Mouse (Mus musculus): Measurements from ENCODE around the gene Serpinb6b.
"Not testable (repeated sequence)": the region's sequence is repeated elsewhere in the genome, so short reads cannot be mapped to it uniquely, and the experiment has no call there.

The Serpinb6b gene

DNA sequence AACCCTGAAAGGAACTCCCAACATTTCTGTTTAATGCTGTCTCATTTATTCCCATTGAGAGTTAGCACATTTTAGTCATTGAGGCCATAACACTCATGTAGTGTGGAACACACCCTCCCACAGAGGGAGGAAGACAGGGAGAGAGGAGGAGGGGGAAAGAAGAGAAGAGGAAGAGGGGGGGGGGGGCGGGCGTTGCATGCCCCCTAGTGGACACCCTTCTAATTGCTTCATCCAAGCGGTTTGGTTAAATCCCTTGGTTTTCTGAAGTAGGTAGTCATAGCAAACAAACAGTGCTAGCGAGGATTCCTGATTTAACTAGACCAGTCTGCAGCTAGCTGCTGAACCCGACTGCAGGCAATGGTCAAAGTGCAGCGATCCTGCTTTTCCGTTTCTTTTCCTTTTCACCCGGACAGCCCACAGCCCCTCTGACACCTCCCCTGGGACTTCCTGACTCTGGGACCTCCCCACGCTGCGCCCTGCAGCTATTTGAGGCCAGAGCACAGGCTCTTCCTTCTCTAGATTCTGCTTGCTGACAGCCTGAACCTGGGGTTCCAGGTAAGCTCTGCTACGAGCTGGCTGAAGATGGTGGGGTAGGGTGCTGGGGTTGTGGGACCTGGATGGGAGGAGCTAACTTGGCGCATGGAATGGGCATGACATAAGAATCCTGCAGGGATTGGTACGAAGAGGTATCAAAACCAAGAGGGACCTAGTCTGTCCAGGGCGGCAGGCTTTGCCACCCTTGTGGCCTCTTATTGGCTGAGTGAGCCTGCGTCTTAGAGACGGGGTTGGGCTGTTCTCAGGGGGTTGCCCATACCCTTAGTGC is at the start of gene Serpinb6b:
Gene Serpinb6b, plus strand, starts transcription at position 221 of the 823 bp plus-strand sequence.
- peak; percentile 52 to 53 for DNase-seq

GRCm38 (mm10) chr13:32922622-32923021 is 42.4 kb upstream of the Serpinb6b start:
- no peak for DNase-seq

GRCm38 (mm10) chr13:32924578-32925360 is 40.2 kb upstream of the Serpinb6b start:
- DNase-seq = no peak

GRCm38 (mm10) chr13:32926661-32927060 is 38.3 kb upstream of the Serpinb6b start:
- DNase-seq = no peak

GRCm38 (mm10) chr13:32927241-32927640 is 37.8 kb upstream of the Serpinb6b start:
- no peak for DNase-seq

DNA sequence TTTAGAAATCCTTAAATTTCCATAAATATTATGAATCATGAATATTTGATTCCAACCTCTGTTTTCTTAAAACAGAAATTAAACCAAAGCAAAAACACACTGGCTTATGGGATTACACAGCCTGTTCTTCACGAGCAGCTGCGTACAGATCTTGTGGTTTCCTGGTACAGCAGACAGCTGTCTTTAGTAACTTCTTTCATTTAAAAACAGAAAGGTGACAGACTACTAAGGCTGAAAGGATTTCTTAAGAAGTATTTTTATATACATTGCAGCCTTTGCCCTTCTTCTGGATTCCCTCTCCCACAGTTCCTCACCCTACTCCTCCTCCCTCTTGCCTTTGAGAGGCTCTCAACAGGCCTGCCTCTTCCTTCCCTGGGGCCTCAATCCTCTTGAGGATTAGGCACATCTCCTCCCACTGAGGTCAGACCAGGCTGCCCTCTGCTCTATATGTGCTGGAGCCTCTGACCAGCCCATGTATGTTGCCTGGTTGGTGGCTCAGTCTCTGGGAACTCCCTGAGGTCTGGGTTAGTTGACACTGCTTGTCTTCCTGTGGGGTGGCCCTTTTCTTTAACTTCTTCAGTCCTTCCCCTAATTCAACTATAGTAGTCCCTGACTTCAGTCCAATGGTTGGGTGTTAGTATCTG is 35.8 kb upstream of the Serpinb6b start:
- DNase-seq = no peak

DNA sequence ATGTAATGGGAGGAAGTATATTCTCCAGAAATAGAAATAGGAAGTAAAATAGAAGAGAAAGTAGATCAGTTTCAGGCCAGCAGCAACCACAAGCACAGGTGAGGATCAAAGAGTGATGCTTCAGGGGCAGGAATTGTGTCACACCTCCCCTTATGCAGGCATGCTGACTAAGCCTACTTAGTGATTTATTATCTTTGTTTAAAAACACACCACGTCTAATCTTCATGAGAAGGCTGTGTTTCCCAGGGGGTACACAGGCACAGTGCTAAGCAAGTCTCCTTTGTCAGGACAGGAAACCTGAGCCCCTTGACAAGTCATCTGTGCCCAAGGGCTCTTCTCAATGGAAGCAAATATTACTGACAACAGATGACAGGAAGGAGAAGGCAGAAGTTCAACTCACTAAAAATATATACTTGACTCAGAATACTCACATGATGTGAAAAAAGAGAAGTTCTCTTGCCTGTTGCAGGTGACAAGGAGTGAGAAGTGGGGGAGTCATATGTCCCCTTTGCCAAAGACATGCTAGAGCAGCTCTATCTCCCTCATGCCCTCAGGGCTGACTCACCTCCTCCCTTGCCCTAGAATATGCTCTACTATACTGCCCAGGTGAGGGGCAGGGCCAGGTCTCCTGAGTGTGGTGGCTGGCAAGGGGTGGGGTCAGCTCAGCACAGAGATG is 30.2 kb upstream of the Serpinb6b start:
- no peak for DNase-seq

DNA sequence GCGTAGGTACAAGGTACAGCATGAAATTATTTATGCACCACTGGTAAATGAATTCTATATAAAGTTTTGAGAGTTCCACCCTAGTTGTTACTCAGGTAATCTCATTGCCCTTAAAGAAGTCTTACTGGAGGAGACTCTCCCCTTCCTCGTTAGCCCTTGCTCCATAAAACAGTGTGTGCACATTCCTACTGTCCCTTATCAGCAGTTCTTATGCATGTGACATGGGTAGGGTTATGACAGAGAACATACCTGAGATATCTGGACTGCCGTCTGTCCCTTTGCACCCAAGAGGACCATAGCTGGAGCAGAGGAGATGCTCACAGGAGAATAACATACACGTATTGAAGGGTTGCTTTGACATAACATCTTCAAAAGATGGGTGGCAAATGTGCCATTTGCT is 26.7 kb upstream of the Serpinb6b start:
- not testable (repeated sequence) for DNase-seq

DNA sequence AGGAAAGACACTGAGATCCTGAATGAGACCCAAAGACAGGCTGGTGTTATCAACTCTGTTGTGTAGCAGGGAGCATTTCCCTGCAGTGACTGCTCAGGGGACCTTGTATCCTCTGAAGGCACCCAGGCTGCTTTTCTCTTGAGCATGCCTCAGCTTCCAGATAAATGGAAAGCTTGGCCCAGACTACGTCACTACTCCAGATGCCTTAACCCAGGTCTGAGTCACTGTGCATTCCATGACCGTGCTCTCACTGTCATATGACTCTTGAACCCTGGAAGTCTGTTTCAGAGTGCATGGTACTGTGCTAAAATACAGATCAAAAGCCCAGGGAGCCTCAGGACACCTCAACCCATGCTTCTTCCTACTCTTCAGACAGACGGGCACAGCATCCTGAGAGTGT is 25.8 kb upstream of the Serpinb6b start:
- DNase-seq = not testable (repeated sequence)

DNA sequence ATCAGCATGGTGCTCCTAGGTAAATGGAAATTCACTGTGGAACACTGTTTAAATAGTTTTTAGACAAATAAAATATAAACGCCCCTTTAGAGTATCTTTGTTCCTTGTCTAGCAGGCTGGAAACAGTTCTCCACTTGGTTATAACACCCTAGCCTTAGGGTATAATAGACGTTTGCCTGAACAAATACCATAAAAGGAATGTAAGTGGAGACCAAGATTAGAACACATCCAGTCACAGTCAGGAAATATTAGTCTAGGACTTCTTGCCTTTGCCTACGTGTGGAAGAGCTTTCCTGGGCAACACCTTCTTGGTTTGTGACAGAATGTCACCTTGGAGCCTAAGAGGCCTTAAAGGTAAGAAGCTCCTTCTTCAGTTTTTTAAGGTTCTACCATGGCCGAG is 8.5 kb upstream of the Serpinb6b start:
- no peak for DNase-seq

DNA sequence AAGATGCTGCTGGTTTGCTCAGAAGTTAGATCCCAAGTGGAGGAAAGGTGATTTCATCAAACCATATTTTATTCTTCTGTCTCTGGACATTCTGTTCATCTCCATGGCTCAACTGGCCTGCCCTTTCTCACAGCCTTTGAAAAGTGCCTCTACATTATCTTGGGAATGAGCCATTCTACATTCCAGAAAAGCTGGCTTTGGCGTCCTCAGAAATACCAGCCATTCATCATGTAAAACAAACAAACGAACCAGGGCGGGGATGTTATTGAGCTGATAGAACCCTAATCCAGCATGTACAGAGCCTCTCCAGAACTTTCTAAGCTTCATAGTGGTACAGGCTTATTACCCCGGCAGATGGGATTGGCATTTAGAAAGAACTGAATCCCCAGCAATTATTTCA is 7.1 kb upstream of the Serpinb6b start:
- no peak for DNase-seq

DNA sequence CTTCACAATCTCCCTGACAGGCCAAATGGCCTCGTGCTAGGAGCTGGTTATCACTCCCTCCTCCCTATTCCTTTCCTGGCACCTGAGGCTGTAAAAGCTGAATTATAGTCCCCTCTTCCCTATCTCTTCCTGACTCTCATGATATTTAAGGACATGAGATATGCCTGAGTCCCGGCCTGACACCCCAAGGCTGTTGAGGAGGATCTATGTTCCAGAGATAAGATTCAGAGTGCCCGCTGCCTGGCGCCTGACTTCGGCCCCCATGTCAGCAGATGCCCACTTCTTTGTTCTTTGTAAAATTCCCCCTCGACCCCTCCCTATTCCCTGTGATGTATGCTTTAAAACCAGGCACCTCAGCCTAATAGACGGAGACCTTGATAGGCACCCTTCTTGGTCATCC is 6.5 kb upstream of the Serpinb6b start:
- not testable (repeated sequence) for DNase-seq

- no peak for DNase-seq
Measured at GRCm38 (mm10) chr13:32963990-32964753, 837 bp upstream of the Serpinb6b start.

DNA sequence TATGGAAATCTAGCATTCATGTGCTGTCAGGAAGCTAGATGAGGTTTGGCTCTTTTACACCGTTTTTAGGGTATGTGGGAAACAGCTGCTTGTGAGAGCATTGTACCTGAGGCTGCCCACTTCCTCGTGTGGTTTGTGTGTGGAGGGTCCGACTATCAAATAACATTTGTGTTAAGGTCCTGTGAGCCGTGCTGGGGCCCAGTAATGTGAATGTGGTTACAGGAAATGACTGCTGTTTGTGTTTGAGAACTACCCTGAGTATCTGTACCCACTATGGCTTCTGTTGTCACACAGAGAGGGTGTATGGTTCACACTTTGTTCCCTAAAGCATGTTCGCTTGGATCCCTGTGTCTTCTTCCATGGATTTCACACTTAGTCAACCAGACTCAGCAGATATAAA is 1.1 kb downstream of the Serpinb6b start:
- peak in 1 of 2 experiments; percentile 25 for DNase-seq

- no peak for DNase-seq
Measured at GRCm38 (mm10) chr13:32967233-32967632, 2.2 kb downstream of the Serpinb6b start.

GRCm38 (mm10) chr13:32968353-32968984 is 3.5 kb downstream of the Serpinb6b start:
- no peak for DNase-seq

DNA sequence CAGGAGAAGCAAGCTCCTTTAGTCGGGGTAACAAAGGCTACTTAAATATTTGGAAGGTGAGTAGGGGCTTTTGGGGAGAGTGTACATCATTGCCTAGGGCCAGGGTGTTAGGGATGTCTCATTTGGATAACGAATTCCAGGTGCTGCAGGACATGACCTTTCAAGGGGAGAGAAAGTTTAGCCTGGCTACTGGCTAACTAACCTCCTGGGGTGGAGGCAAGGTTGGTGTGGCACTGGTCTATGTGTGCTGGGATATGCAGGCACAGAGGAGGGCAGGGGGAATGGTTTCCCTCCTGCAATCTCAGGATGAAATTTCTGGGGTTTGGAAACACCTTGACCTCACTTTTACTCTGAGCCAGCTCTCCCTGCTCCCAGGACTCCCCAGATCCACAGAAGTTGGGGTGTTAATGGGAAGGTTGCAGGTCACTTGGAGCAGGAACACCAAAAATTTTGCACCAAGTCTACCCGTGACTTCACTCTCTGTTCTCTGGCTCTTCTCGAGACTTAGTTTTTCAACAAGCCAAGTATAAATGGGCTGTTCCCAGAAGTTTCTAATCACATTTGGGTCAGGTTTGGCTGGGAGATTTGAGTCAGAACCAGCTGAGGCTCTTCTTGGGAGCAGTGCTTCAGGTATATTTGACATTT is 4.1 kb downstream of the Serpinb6b start:
- DNase-seq = no peak

GRCm38 (mm10) chr13:32969641-32970040 is 4.6 kb downstream of the Serpinb6b start:
- no peak for DNase-seq

GRCm38 (mm10) chr13:32970776-32971175 is 5.8 kb downstream of the Serpinb6b start:
- no peak for DNase-seq

GRCm38 (mm10) chr13:32974268-32974667 is 9.3 kb downstream of the Serpinb6b start:
- DNase-seq = no peak

GRCm38 (mm10) chr13:32974889-32975460 is 10.0 kb downstream of the Serpinb6b start:
- DNase-seq = no peak
